8 mouse cellular contexts compared by ENCODE assay signal in the genomic region with DNA sequence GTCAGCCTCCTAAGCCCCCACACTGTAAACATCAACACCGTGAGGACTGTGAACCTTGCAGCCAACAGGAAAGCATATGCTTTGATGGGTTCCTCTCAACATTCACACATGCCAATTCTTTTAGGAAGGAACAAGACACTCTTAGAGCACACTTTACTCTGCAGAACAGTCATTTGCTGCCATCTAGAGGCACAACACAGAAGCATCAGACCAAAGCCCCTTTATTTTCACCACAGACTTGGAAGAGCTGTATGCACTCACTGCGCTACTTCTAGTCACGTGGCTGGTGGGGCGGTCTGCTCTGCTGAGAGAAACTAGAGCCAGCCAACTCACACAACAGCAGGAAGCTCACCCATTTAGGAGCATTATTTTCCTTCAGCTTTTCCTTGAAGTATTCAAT. TPM values are rescaled to one million over a fixed set of nuclear protein-coding genes. Genes with fewer than 3 reads are reported as not detected.
A peak's percentile ranks its signal among the peaks of the same experiment; 100 is the strongest.
DNase-seq lines count a peak whose midpoint lies in the region; ATAC-seq and TF ChIP-seq lines count a peak whose summit lies in the region.

No protein-coding gene starts in this region.

- H3K9me3 ChIP-seq in hindbrain, embryonic 15.5 days = no peaks in the 10 kb centered on the region
- no peaks in the 10 kb centered on the region for H3K9me3 ChIP-seq in lung, postnatal 0 days (ENCODE audit: low read length)

- no peak overlapping the region for H3K4me3 ChIP-seq in hindbrain, embryonic 15.5 days
- H3K4me3 ChIP-seq in lung, postnatal 0 days (ENCODE audit: low read depth, low read length) = no peak overlapping the region

- peak; percentile 76 for DNase-seq in T-cell, adult 2 months (ENCODE audit: low spot score)
- peak; percentile 64 to 77 for DNase-seq in cerebellum, postnatal 25 days
- DNase-seq in frontal cortex, postnatal 36 days (ENCODE audit: low spot score in 2 of 2) = peak; percentile 65 to 84
- peak; percentile 30 to 49 for DNase-seq in layer of hippocampus, postnatal 25 days (ENCODE audit: extremely low spot score in 1 of 2, low spot score in 1 of 2)
- DNase-seq in lung, postnatal 0 days (ENCODE audit: low spot score) = peak; percentile 96
- DNase-seq in retina, postnatal 1 day = peak; percentile 81
- DNase-seq in urinary bladder, postnatal 25 days (ENCODE audit: low spot score) = no peak

- peak overlapping the region; percentile 1; the same call in 1 of the 2 replicates for H3K27ac ChIP-seq in hindbrain, embryonic 15.5 days (replicated peaks)
- H3K27ac ChIP-seq in lung, postnatal 0 days (ENCODE audit: low read length) = peak overlapping the region; percentile 39; the same call in 1 of the 2 replicates

- peaks cover 10% of the 10 kb centered on the region for H3K4me1 ChIP-seq in hindbrain, embryonic 15.5 days (replicated peaks)
- no peaks in the 10 kb centered on the region for H3K4me1 ChIP-seq in lung, postnatal 0 days (ENCODE audit: insufficient read depth, low read depth, low read length)

- TF ChIP-seq EP300 in lung, postnatal 0 days (IDR thresholded peaks at IDR 0.05) = no peak

- no peak overlapping the region for H3K9ac ChIP-seq in hindbrain, embryonic 15.5 days
- H3K9ac ChIP-seq in lung, postnatal 0 days (replicated peaks; ENCODE audit: low read depth) = no peak overlapping the region

- peak; percentile 91 for ATAC-seq in hindbrain, embryonic 15.5 days (ENCODE audit: low FRiP score, low read depth)
- peak; percentile 96 for ATAC-seq in lung, postnatal 0 days

- peaks cover 20% of the 10 kb centered on the region; the same call in 1 of the 2 replicates for H3K36me3 ChIP-seq in hindbrain, embryonic 15.5 days
- peaks cover 4% of the 10 kb centered on the region; the same call in 1 of the 2 replicates for H3K36me3 ChIP-seq in lung, postnatal 0 days (ENCODE audit: insufficient read depth, low read length)

- TF ChIP-seq CTCF in lung, postnatal 0 days (IDR thresholded peaks at IDR 0.05) = peak; percentile 91

- 29% methylated on average over 4 of the region's 4 CpGs for WGBS in hindbrain, embryonic 15.5 days
- 19% methylated on average over 4 of the region's 4 CpGs for WGBS in lung, postnatal 0 days

- H3K4me2 ChIP-seq in hindbrain, embryonic 15.5 days = no peak overlapping the region
- H3K4me2 ChIP-seq in lung, postnatal 0 days (replicated peaks; ENCODE audit: low read depth, low read length) = 0 out of 2 replicates have a peak overlapping the region, but pooled peaks have one; percentile 19

- no peaks in the 10 kb centered on the region for H3K27me3 ChIP-seq in hindbrain, embryonic 15.5 days
- H3K27me3 ChIP-seq in lung, postnatal 0 days (replicated peaks; ENCODE audit: insufficient read depth, low read length) = no peaks in the 10 kb centered on the region

RNA-seq across cellular contexts. Expression of a gene that starts 15.5 kb away (rescaled TPM):
- 43.2 and 44.0 TPM in 2 replicates for polyA plus RNA-seq in hindbrain, embryonic 15.5 days (2015; fragmentation: Nextera tagmentation; extraction: Ambion mirVana)
- 10 to 100 TPM; 26.0 to 27.2 TPM for total RNA-seq in layer of hippocampus, postnatal 25 days (2021)
- 38.8 and 40.2 TPM in 2 replicates for polyA plus RNA-seq in lung, postnatal 0 days (2015; fragmentation: Nextera tagmentation; extraction: Ambion mirVana)

RNA-seq across cellular contexts. Expression of a gene that starts 20.0 kb away (rescaled TPM):
- polyA plus RNA-seq in hindbrain, embryonic 15.5 days (2015; fragmentation: Nextera tagmentation; extraction: Ambion mirVana) = 34.6 and 35.1 TPM in 2 replicates
- 10 to 100 TPM; 44.5 to 51.1 TPM for total RNA-seq in layer of hippocampus, postnatal 25 days (2021)
- 22.7 and 24.1 TPM in 2 replicates for polyA plus RNA-seq in lung, postnatal 0 days (2015; fragmentation: Nextera tagmentation; extraction: Ambion mirVana)
